Mouse (Mus musculus): ENCODE results near the gene Zscan22.
"Not testable (repeated sequence)": the region's sequence is repeated elsewhere in the genome, so short reads cannot be mapped to it uniquely, and the experiment has no call there.

Zscan22 gene

GRCm38 (mm10) chr7:12897655-12898410, at the start of gene Zscan22:
Gene Zscan22 (plus strand): TSS chr7:12897815.
- DNase-seq, result peak; percentile 93 to 97

- peak in 1 of 2 experiments; percentile 57 for DNase-seq
These were observed 23.3 kb upstream of the Zscan22 start for GRCm38 (mm10) chr7:12874301-12874700.

GRCm38 (mm10) chr7:12880036-12880435, 17.6 kb upstream of the Zscan22 start:
- DNase-seq, result no peak

- DNase-seq, result not testable (repeated sequence)
These were observed 17.1 kb upstream of the Zscan22 start for GRCm38 (mm10) chr7:12880497-12880896.

GRCm38 (mm10) chr7:12880911-12881660, 16.5 kb upstream of the Zscan22 start, which contains the start of gene Zfp128:
Gene Zfp128 (plus strand): TSS chr7:12881177.
- DNase-seq, result peak; percentile 97 to 98

- DNase-seq, result no peak
These were observed 10.9 kb upstream of the Zscan22 start for GRCm38 (mm10) chr7:12886563-12887266.

GRCm38 (mm10) chr7:12887585-12887984, 10.0 kb upstream of the Zscan22 start:
- DNase-seq, result no peak

GRCm38 (mm10) chr7:12890928-12891327, 6.7 kb upstream of the Zscan22 start:
- DNase-seq, result no peak

GRCm38 (mm10) chr7:12891334-12891733, 6.3 kb upstream of the Zscan22 start:
- DNase-seq, result no peak

GRCm38 (mm10) chr7:12901517-12901916, 3.9 kb downstream of the Zscan22 start:
- DNase-seq, result no peak

- no peak for DNase-seq
These were observed 6.0 kb downstream of the Zscan22 start for GRCm38 (mm10) chr7:12903623-12904022.

GRCm38 (mm10) chr7:12905146-12905545, 7.5 kb downstream of the Zscan22 start:
- DNase-seq, result no peak

GRCm38 (mm10) chr7:12909498-12909962, 11.9 kb downstream of the Zscan22 start:
- peak; percentile 74 to 93 for DNase-seq

- DNase-seq, result peak; percentile 64 to 76
These were observed 12.6 kb downstream of the Zscan22 start for GRCm38 (mm10) chr7:12910181-12910668.

GRCm38 (mm10) chr7:12913556-12913955, 15.9 kb downstream of the Zscan22 start:
- no peak for DNase-seq

- not testable (repeated sequence) for DNase-seq
These were observed 22.9 kb downstream of the Zscan22 start for GRCm38 (mm10) chr7:12920495-12920894.

- no peak for DNase-seq
These were observed 23.7 kb downstream of the Zscan22 start for GRCm38 (mm10) chr7:12921318-12921704.

GRCm38 (mm10) chr7:12921705-12922465, 24.3 kb downstream of the Zscan22 start, which contains the start of gene Rps5:
Gene Rps5 (plus strand): TSS chr7:12922290.
- peak; percentile 99 for DNase-seq

GRCm38 (mm10) chr7:12922729-12923128, 25.1 kb downstream of the Zscan22 start:
- DNase-seq, result no peak

- DNase-seq, result no peak
These were observed 28.7 kb downstream of the Zscan22 start for GRCm38 (mm10) chr7:12926316-12926715.

- peak; percentile 70 to 71 for DNase-seq
These were observed 29.6 kb downstream of the Zscan22 start, which contains the start of gene Rnf225 for GRCm38 (mm10) chr7:12927191-12927680. Gene Rnf225 (plus strand): TSS chr7:12927416.
